Mouse (Mus musculus) lung, embryonic 14.5 days (tissue): ENCODE measurements around the gene Steap3. TPM values are rescaled to one million over a fixed set of nuclear protein-coding genes. Genes with fewer than 3 reads are reported as not detected.

Experiments
- ATAC-seq: fragments of 200-750 bp; cut with Nextera tagmentation; 2 replicates; pipeline ENCODE4 v1.8.0; 2017; ENCODE audit warnings: mild to moderate bottlenecking, moderate TSS enrichment, moderate library complexity; ENCODE audit not compliant: insufficient read depth
- DNase-seq: peaks from one replicate; pipeline ENCODE4 v3.0.0-alpha.2; 2015
- H3K27ac ChIP-seq: fragments of 300-500 bp; sonication (generic); 2 replicates; pipeline ENCODE4 v1.5.1; 2014; ENCODE audit warnings: low read depth, mild to moderate bottlenecking, moderate library complexity
- H3K27me3 ChIP-seq: fragments of 300-500 bp; sonication (generic); 2 replicates; pipeline ENCODE4 v1.6.1; 2014; ENCODE audit warnings: low read length, control low read depth; ENCODE audit not compliant: insufficient read depth
- H3K36me3 ChIP-seq: fragments of 300-500 bp; sonication (generic); 2 replicates; pipeline ENCODE4 v1.6.1; 2014; ENCODE audit warnings: control low read depth; ENCODE audit not compliant: insufficient read depth
- H3K4me1 ChIP-seq: fragments of 300-500 bp; sonication (generic); 2 replicates; pipeline ENCODE4 v1.6.1; 2014; ENCODE audit warnings: antibody characterized with exemption, control low read depth; ENCODE audit not compliant: insufficient read depth
- H3K4me2 ChIP-seq: fragments of 300-500 bp; sonication (generic); 2 replicates; pipeline ENCODE4 v1.6.1; 2014; ENCODE audit warnings: mild to moderate bottlenecking
- H3K4me3 ChIP-seq: fragments of 300-500 bp; sonication (generic); 2 replicates; pipeline ENCODE4 v1.5.1; 2014; ENCODE audit warnings: low read depth, low read length
- H3K9ac ChIP-seq: fragments of 300-500 bp; sonication (generic); 2 replicates; pipeline ENCODE4 v1.6.1; 2014
- H3K9me3 ChIP-seq: fragments of 300-500 bp; sonication (generic); 2 replicates; pipeline ENCODE4 v1.6.1; 2016; ENCODE audit warnings: low read depth, low read length, control low read depth
- CTCF ChIP-seq: IDR thresholded peaks from 2 replicates; pipeline ENCODE4 v1.5.1; 2016; ENCODE audit warnings: antibody characterized with exemption, low read depth
- WGBS: fragments of 180-500 bp; shearing (Covaris S2); extraction: QIAGEN DNeasy Blood & Tissue Kit; methylation state at CpG from one replicate; pipeline ENCODE4 v1.1.7; 2014; 5-methylcytosine and 5-hydroxymethylcytosine counted together
- polyA plus RNA-seq: library from polyadenylated mRNA; unstranded; fragments of >200 nt; fragmentation: Nextera tagmentation; extraction: Ambion mirVana; gene quantifications from 2 replicates; pipeline ENCODE4 v1.2.1, GENCODE M21; 2014

Steap3 gene
- polyA plus RNA-seq: 2.3 and 2.9 TPM in 2 replicates

DNA sequence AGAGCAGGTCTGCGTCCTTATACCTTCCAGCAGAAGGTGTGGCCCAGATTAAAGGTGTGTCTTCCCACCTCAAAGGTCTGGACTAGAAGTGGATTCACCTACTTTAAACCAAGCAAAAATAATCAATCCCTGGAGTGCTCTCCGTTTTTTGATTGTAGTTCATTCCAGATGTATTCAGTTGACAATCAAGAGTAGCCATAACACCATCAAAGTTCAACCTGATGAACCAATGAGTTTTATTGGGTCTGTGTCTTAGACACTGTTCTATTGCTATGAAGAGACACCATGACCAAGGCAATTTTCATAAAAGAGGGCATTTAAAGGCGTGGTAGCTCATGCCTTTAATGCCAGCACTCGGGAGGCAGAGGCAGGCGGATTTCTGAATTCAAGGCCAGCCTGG, at the start of gene Steap3:
TSS of gene Steap3 (minus strand) at position 101 of the 400 bp plus-strand sequence.
- H3K9ac ChIP-seq: no peak within 1 kb of the TSS
- H3K36me3 ChIP-seq: no peaks in the 10 kb centered on the region
- no peaks in the 10 kb centered on the region for H3K4me1 ChIP-seq
- H3K4me2 ChIP-seq: no peak within 1 kb of the TSS
- no peak within 1 kb of the TSS for H3K4me3 ChIP-seq
- no peak for TF ChIP-seq CTCF
- no peak within 1 kb of the TSS for H3K27ac ChIP-seq
- DNase-seq (no peak), ATAC-seq (no peak)
- H3K27me3 ChIP-seq: no peaks in the 10 kb centered on the region
- WGBS: 85% methylated on average over 5 of the region's 5 CpGs
- H3K9me3 ChIP-seq: no peaks in the 10 kb centered on the region

- Histone ChIP-seq H3K9ac (no peak overlapping the region), H3K27me3 (no peaks in the 10 kb centered on the region), H3K4me3 (no peak overlapping the region), H3K4me1 (no peaks in the 10 kb centered on the region), H3K4me2 (no peak overlapping the region), H3K27ac (no peak overlapping the region), H3K9me3 (no peaks in the 10 kb centered on the region), H3K36me3 (no peaks in the 10 kb centered on the region)
- no peak for TF ChIP-seq CTCF
- ATAC-seq (no peak), DNase-seq (no peak)
- WGBS: 82% methylated on average over 16 of the region's 16 CpGs
Observed at GRCm38 (mm10) chr1:120321270-120322021, 48.9 kb upstream of the Steap3 start.

DNA sequence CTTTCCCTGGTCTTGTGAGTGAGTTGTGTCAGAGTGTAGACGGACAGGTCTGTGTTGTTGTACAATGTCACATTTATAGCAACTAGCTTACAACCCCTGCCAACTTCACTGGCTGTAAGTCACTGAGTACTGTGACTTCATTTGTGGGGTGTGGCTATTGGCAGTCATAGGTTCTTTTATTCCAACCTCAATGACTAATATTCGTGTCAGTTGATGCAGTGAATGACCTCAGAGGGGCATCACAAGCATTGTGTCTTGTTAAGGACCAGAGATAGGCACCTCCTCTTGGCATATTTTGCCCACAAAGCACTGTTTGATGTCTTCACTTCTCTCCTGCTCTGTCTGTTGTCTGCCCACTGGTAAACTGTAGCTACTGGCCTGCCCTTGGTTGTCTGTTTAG, 33.3 kb upstream of the Steap3 start:
- Histone ChIP-seq H3K4me3 (no peak overlapping the region), H3K4me2 (no peak overlapping the region), H3K36me3 (no peaks in the 10 kb centered on the region), H3K27me3 (no peaks in the 10 kb centered on the region), H3K27ac (no peak overlapping the region), H3K4me1 (no peaks in the 10 kb centered on the region), H3K9ac (no peak overlapping the region), H3K9me3 (no peaks in the 10 kb centered on the region)
- WGBS: 73% methylated on average over 2 of the region's 2 CpGs
- ATAC-seq (no peak), DNase-seq (no peak)
- TF ChIP-seq CTCF: no peak

DNA sequence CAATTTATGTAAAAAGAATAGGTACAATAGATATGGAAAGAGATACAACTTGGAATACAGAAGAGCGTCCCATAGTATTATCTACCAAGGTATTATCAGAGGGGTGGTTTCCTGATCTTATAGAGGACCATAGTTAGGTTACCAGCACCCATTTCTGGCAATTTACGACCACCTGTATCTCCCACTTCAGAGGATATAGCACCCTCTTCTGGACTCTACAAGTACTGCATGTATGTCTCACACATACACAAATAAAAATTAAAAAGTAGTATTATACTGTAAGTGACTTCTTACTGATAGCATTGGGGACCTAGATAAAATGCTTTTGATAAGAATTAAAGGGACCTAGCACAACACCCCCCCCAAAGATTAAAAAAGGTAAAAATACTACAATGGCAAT, 24.4 kb upstream of the Steap3 start:
- Histone ChIP-seq H3K4me3 (no peak overlapping the region), H3K9me3 (no peaks in the 10 kb centered on the region), H3K36me3 (no peaks in the 10 kb centered on the region), H3K4me1 (no peaks in the 10 kb centered on the region), H3K4me2 (no peak overlapping the region), H3K9ac (no peak overlapping the region), H3K27me3 (no peaks in the 10 kb centered on the region), H3K27ac (no peak overlapping the region)
- 87% methylated on average over 2 of the region's 2 CpGs for WGBS
- 0 out of 2 replicates have a peak, but pooled peaks have one; percentile 9 for TF ChIP-seq CTCF
- ATAC-seq: no peak
- DNase-seq: no peak

DNA sequence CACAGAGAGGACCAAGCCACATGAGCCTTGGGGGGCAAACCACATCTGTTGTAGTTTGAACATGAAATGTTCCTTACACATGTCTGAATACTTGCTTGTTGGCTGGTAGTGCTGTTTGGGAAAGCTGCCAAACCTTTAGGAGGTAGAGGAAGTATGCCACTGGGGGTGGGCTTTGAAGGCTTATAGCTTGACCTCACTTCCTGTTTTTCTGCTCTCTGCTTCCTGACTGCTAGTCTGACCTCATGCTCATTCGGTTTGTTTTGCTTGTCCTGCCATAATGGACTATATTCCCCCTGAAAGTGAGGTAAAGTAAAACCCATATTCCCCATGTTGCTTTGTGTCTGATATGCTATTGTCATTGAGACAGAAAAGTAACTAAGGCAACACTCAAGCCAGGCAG, 21.3 kb upstream of the Steap3 start:
- Histone ChIP-seq H3K27ac (no peak overlapping the region), H3K9me3 (no peaks in the 10 kb centered on the region), H3K36me3 (no peaks in the 10 kb centered on the region), H3K4me2 (no peak overlapping the region), H3K4me3 (no peak overlapping the region), H3K9ac (no peak overlapping the region), H3K27me3 (no peaks in the 10 kb centered on the region), H3K4me1 (no peaks in the 10 kb centered on the region)
- ATAC-seq (peak; percentile 47; the same call in 1 of the 2 replicates), DNase-seq (peak; percentile 61)
- TF ChIP-seq CTCF: no peak
- 42% methylated on average over 1 of the region's 1 CpGs for WGBS

- Histone ChIP-seq H3K27ac (no peak overlapping the region), H3K27me3 (no peaks in the 10 kb centered on the region), H3K36me3 (no peaks in the 10 kb centered on the region), H3K9me3 (no peaks in the 10 kb centered on the region), H3K4me2 (no peak overlapping the region), H3K9ac (no peak overlapping the region), H3K4me3 (no peak overlapping the region), H3K4me1 (no peaks in the 10 kb centered on the region)
- 82% methylated on average over 3 of the region's 3 CpGs for WGBS
- DNase-seq (no peak), ATAC-seq (no peak)
- no peak for TF ChIP-seq CTCF
Observed at GRCm38 (mm10) chr1:120291709-120292108, 19.2 kb upstream of the Steap3 start.

DNA sequence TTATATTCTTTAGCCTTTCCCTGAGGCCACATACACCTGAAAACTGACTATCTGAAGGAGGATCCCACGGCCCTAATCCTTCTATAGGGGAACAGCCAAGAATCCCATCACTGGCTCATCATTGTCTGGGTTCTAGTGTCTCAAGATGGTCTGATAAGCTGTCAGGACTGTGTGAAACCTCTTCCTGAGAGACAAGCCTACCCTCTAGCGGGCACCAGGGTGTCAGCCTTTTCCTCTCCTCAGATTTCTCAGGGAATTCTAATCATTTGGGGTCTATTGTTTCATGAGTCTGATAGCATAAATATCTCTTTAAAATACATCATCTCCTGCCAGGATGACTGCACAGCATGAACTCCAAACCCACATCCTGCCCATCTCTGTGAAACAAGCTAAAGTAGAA, 17.3 kb upstream of the Steap3 start:
- no peak overlapping the region for H3K4me3 ChIP-seq
- no peaks in the 10 kb centered on the region for H3K36me3 ChIP-seq
- H3K9ac ChIP-seq: no peak overlapping the region
- no peaks in the 10 kb centered on the region for H3K9me3 ChIP-seq
- no peaks in the 10 kb centered on the region for H3K4me1 ChIP-seq
- H3K27ac ChIP-seq: no peak overlapping the region
- ATAC-seq (no peak), DNase-seq (no peak)
- H3K4me2 ChIP-seq: no peak overlapping the region
- WGBS: 54% methylated on average over 2 of the region's 2 CpGs
- H3K27me3 ChIP-seq: no peaks in the 10 kb centered on the region
- peak; percentile 27; the same call in 1 of the 2 replicates for TF ChIP-seq CTCF
